Mouse (Mus musculus) frontal cortex, postnatal 25 days (tissue): ENCODE results near the gene Lef1.

Experiments
- DNase-seq, 2 experiments: peaks; one replicate each; pipeline ENCODE4 v3.0.0; 2022; ENCODE audit warnings: low spot score in 2 of 2

The Lef1 gene

GRCm38 (mm10) chr3:131247851-131248250 is 137.6 kb downstream of the Lef1 start:
- DNase-seq, result no peak

- DNase-seq, result no peak
Observed at GRCm38 (mm10) chr3:131248444-131248843, 138.2 kb downstream of the Lef1 start.

- DNase-seq, result no peak
Observed at GRCm38 (mm10) chr3:131250283-131250682, 140.0 kb downstream of the Lef1 start.

- DNase-seq, result no peak
Observed at GRCm38 (mm10) chr3:131250978-131251377, 140.7 kb downstream of the Lef1 start.

- no peak for DNase-seq
Observed at GRCm38 (mm10) chr3:131251601-131252000, 141.3 kb downstream of the Lef1 start.

GRCm38 (mm10) chr3:131254991-131255390 is 144.7 kb downstream of the Lef1 start:
- DNase-seq, result no peak

GRCm38 (mm10) chr3:131255399-131255981 is 145.2 kb downstream of the Lef1 start:
- DNase-seq, result no peak

GRCm38 (mm10) chr3:131258921-131259320 is 148.7 kb downstream of the Lef1 start:
- DNase-seq, result no peak

- DNase-seq, result no peak
Observed at GRCm38 (mm10) chr3:131259392-131259965, 149.2 kb downstream of the Lef1 start.

- DNase-seq, result no peak
Observed at GRCm38 (mm10) chr3:131260418-131260817, 150.1 kb downstream of the Lef1 start.

GRCm38 (mm10) chr3:131263766-131264486 is 153.7 kb downstream of the Lef1 start:
- no peak for DNase-seq

- DNase-seq, result no peak
Observed at GRCm38 (mm10) chr3:131265516-131265915, 155.2 kb downstream of the Lef1 start.

- DNase-seq, result no peak
Observed at GRCm38 (mm10) chr3:131266366-131267050, 156.2 kb downstream of the Lef1 start.

- no peak for DNase-seq
Observed at GRCm38 (mm10) chr3:131270381-131270780, 160.1 kb downstream of the Lef1 start.

- no peak for DNase-seq
Observed at GRCm38 (mm10) chr3:131271157-131271556, 160.9 kb downstream of the Lef1 start.

GRCm38 (mm10) chr3:131271559-131272373 is 161.5 kb downstream of the Lef1 start, which contains the start of gene Hadh:
TSS of gene Hadh (minus strand) at chr3:131272101.
- peak; percentile 49 to 65 for DNase-seq

- DNase-seq, result no peak
Observed at GRCm38 (mm10) chr3:131272374-131273100, 162.3 kb downstream of the Lef1 start.
